Mouse (Mus musculus) cortical plate, adult 2 months (tissue): Measurements from ENCODE around the gene Phf14.

Experiments
- CTCF ChIP-seq: fragments of 200-500 bp; IDR thresholded peaks from 2 replicates; pipeline ENCODE4 v1.5.1; 2011; ENCODE audit warnings: mild to moderate bottlenecking, control low read depth, low read length; ENCODE audit not compliant: insufficient read depth; ENCODE audit errors: extremely low read depth
- POLR2A ChIP-seq: fragments of 200-500 bp; IDR thresholded peaks from 2 replicates; pipeline ENCODE4 v1.6.1; 2011; ENCODE audit warnings: mild to moderate bottlenecking, low read length, control low read depth; ENCODE audit not compliant: insufficient read depth; ENCODE audit errors: extremely low read depth

DNA sequence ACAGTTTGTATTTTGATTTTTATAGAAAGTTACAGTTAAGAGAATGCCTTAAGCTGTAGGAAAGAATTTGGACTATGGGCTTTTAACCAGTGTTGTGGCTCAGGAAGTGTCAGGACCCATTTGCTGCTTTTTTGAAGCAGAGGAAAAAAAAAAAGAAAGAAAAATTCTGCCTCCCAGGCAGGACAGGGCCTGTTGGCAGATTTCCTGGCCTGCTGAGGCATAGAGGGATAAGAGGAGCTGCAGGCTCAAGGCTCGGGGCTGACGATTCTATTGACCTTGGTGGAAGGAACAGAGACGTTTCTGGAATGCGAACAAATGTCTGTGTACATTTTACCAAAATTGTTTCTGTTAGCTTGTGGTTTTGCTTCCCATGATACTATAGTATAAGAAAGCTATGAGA, 91.0 kb downstream of the Phf14 start:
- TF ChIP-seq POLR2A: no peak
- TF ChIP-seq CTCF: no peak
